Mouse (Mus musculus): ENCODE data around the gene Ttc9. TPM values are rescaled to one million over a fixed set of nuclear protein-coding genes. Genes with fewer than 3 reads are reported as not detected.
A peak's percentile ranks its signal among the peaks of the same experiment; 100 is the strongest.

Gene Ttc9
- polyA plus RNA-seq, 1 experiment from 2014 or later: 20.3 TPM

DNA sequence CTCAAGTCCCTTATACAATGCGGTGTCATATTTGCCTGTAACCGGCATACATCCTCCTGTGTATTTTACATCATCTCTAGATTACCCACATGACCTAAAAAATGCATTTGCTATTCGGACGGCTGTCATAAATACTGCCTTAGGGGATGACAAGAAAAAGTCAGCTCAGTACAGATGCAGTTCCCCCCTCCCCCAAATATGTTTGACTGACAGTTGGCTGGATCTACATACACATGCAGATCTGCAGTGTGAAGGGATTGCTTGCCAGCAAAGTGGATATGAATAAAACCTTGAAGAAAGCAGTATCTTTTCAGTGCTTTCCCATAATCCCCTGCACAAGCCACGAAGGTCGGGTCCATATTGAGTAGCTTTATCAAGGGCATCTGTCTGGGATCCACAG lies 15.8 kb downstream of the Ttc9 start:
- ATAC-seq: peak; percentile 50
- H3K4me3 ChIP-seq (replicated peaks; ENCODE audit: low read length): no peak overlapping the region
- no peaks in the 10 kb centered on the region; the same call in 1 of the 2 replicates for H3K36me3 ChIP-seq (ENCODE audit: control insufficient read depth, insufficient read depth)
- no peak overlapping the region for H3K9ac ChIP-seq (replicated peaks; ENCODE audit: low read depth, low read length)
- no peak overlapping the region for H3K4me2 ChIP-seq (ENCODE audit: low read length)
- H3K9me3 ChIP-seq (ENCODE audit: control insufficient read depth, low read length): peaks cover 2% of the 10 kb centered on the region; the same call in 1 of the 2 replicates
- WGBS: 64% methylated on average over 6 of the region's 6 CpGs
- H3K4me1 ChIP-seq (replicated peaks; ENCODE audit: control insufficient read depth, insufficient read depth, low read length): peaks cover 18% of the 10 kb centered on the region
- H3K27ac ChIP-seq (ENCODE audit: low read length): peak overlapping the region; percentile 66
- H3K27me3 ChIP-seq (replicated peaks; ENCODE audit: control insufficient read depth, insufficient read depth, low read length): no peaks in the 10 kb centered on the region

DNA sequence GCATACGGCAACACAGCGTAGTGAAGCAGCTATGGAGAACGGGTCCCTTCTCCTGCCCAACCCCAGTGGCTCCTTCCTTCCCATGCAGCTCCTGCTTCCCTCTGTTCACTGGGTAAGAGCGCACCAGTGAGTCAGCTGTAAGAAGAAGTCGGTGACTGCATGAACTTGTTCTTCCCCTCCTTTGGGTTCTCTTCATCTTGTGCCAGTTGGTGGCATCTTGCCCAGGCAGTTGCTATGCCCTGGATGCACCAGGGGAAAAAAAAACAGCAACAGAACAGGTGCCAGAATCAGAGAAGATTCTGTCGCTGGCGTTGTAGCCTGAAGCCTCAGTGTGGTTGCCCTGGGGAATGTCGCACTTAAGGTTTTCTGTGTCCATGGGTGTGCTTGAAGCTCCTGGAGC lies 22.3 kb downstream of the Ttc9 start:
- H3K9ac ChIP-seq (replicated peaks; ENCODE audit: low read depth, low read length): no peak overlapping the region
- 0 out of 2 replicates have a peak, but pooled peaks cover 6% of the 10 kb centered on the region for H3K4me1 ChIP-seq (replicated peaks; ENCODE audit: control insufficient read depth, insufficient read depth, low read length)
- H3K4me2 ChIP-seq (ENCODE audit: low read length): no peak overlapping the region
- H3K27ac ChIP-seq (ENCODE audit: low read length): no peak overlapping the region
- no peak overlapping the region for H3K4me3 ChIP-seq (replicated peaks; ENCODE audit: low read length)
- H3K9me3 ChIP-seq (ENCODE audit: control insufficient read depth, low read length): peaks cover 2% of the 10 kb centered on the region; the same call in 1 of the 2 replicates
- H3K27me3 ChIP-seq (replicated peaks; ENCODE audit: control insufficient read depth, insufficient read depth, low read length): no peaks in the 10 kb centered on the region
- no peaks in the 10 kb centered on the region; the same call in 1 of the 2 replicates for H3K36me3 ChIP-seq (ENCODE audit: control insufficient read depth, insufficient read depth)
- ATAC-seq: no peak
- 77% methylated on average over 8 of the region's 8 CpGs for WGBS

DNA sequence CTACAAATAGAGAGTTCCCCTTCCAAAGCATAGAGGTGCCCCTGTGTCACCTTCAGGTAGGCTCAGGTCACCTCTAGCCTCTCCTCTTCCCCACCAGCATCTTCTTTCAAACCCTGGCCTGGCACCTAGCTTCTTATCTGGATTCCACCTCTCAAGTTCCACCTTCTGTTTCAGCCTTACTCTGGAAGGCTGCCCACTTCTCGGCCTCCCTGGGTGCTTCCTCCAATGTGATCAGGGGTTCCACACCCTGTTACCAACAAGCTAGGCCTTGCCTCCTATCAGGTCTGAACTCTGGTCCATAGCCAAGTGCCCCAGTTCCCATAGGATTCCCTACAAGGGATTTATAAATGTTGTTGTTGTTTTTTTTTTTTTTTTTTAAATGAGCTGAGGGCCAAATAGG lies 26.3 kb downstream of the Ttc9 start:
- Histone ChIP-seq H3K4me2 (ENCODE audit: low read length) (no peak overlapping the region), H3K9ac (replicated peaks; ENCODE audit: low read depth, low read length) (no peak overlapping the region), H3K9me3 (ENCODE audit: control insufficient read depth, low read length) (no peaks in the 10 kb centered on the region), H3K27ac (ENCODE audit: low read length) (no peak overlapping the region), H3K4me3 (replicated peaks; ENCODE audit: low read length) (no peak overlapping the region), H3K36me3 (ENCODE audit: control insufficient read depth, insufficient read depth) (0 out of 2 replicates have a peak, but pooled peaks cover 3% of the 10 kb centered on the region), H3K27me3 (replicated peaks; ENCODE audit: control insufficient read depth, insufficient read depth, low read length) (no peaks in the 10 kb centered on the region), H3K4me1 (replicated peaks; ENCODE audit: control insufficient read depth, insufficient read depth, low read length) (0 out of 2 replicates have a peak, but pooled peaks cover 6% of the 10 kb centered on the region)
- ATAC-seq: no peak
- 95% methylated on average over 1 of the region's 1 CpGs for WGBS

DNA sequence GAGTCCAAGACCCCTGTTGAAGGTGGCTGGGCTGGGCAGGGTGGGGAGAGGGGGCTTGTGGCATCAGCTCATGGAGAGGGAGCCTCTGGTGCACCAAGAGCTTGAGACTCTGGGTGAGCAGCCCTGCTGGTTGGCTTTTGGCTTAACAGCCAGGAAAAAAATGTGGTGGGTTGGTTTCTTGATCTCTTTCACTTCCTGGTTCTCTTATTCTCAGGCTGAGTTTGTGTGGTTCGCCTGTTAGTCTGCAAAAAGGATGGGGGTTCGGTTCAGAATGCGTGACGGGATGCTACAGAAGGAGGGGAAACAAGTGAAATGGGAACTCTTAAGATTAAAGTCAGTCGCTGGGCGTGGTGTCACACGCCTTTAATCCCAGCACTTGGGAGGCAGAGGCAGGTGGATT lies 27.0 kb downstream of the Ttc9 start:
- Histone ChIP-seq H3K4me2 (ENCODE audit: low read length) (no peak overlapping the region), H3K9me3 (ENCODE audit: control insufficient read depth, low read length) (no peaks in the 10 kb centered on the region), H3K27ac (ENCODE audit: low read length) (no peak overlapping the region), H3K9ac (replicated peaks; ENCODE audit: low read depth, low read length) (no peak overlapping the region), H3K36me3 (ENCODE audit: control insufficient read depth, insufficient read depth) (0 out of 2 replicates have a peak, but pooled peaks cover 3% of the 10 kb centered on the region), H3K4me3 (replicated peaks; ENCODE audit: low read length) (no peak overlapping the region), H3K27me3 (replicated peaks; ENCODE audit: control insufficient read depth, insufficient read depth, low read length) (no peaks in the 10 kb centered on the region), H3K4me1 (replicated peaks; ENCODE audit: control insufficient read depth, insufficient read depth, low read length) (0 out of 2 replicates have a peak, but pooled peaks cover 6% of the 10 kb centered on the region)
- ATAC-seq: no peak
- WGBS: 92% methylated on average over 7 of the region's 7 CpGs

DNA sequence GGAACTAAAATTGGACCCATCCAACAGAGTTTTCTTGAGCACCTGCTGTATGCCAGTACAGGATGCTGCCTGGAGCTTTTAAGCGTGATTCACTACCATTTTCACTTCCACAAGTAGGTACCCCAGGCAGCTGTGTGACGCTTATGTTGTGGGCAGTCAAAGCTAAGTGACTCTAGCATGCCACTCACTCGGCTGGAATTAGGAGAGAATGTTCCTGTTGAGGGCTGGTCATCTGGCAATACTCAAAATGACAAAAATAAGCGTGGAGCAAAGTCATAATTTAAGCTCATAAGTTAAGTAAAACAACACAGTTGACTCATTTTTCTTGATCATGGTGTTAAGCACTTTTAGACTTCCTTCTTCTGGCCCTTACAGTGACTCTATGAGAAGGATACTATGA lies 31.0 kb downstream of the Ttc9 start:
- Histone ChIP-seq H3K27me3 (replicated peaks; ENCODE audit: control insufficient read depth, insufficient read depth, low read length) (no peaks in the 10 kb centered on the region), H3K4me3 (replicated peaks; ENCODE audit: low read length) (no peak overlapping the region), H3K9me3 (ENCODE audit: control insufficient read depth, low read length) (no peaks in the 10 kb centered on the region), H3K9ac (replicated peaks; ENCODE audit: low read depth, low read length) (no peak overlapping the region), H3K27ac (ENCODE audit: low read length) (no peak overlapping the region), H3K4me2 (ENCODE audit: low read length) (no peak overlapping the region), H3K4me1 (replicated peaks; ENCODE audit: control insufficient read depth, insufficient read depth, low read length) (no peaks in the 10 kb centered on the region), H3K36me3 (ENCODE audit: control insufficient read depth, insufficient read depth) (peaks cover 5% of the 10 kb centered on the region; the same call in 1 of the 2 replicates)
- 91% methylated on average over 4 of the region's 4 CpGs for WGBS
- ATAC-seq: no peak

DNA sequence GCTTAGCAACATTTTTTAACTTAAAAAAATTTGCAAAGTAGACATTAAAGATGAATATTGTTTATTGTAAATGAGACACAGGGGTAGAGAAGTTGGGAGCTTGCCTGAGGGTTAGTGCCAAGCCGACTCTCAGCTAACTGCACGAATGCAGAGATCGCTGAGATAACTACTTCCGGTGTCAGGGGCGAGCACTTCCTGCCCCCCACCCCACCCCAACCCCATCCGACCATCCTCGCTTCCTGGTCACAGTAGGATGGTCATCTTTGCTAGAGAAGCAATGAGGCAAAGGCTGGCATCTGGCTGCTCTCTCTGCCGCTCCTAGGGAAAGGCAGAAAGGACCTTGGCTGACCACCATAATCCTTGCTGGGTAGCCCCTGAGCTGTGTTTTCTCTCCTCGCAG lies 32.1 kb downstream of the Ttc9 start:
- Histone ChIP-seq H3K4me1 (replicated peaks; ENCODE audit: control insufficient read depth, insufficient read depth, low read length) (no peaks in the 10 kb centered on the region), H3K9ac (replicated peaks; ENCODE audit: low read depth, low read length) (no peak overlapping the region), H3K9me3 (ENCODE audit: control insufficient read depth, low read length) (no peaks in the 10 kb centered on the region), H3K36me3 (ENCODE audit: control insufficient read depth, insufficient read depth) (peaks cover 5% of the 10 kb centered on the region; the same call in 1 of the 2 replicates), H3K4me2 (ENCODE audit: low read length) (no peak overlapping the region), H3K27me3 (replicated peaks; ENCODE audit: control insufficient read depth, insufficient read depth, low read length) (no peaks in the 10 kb centered on the region), H3K27ac (ENCODE audit: low read length) (no peak overlapping the region), H3K4me3 (replicated peaks; ENCODE audit: low read length) (no peak overlapping the region)
- no peak for ATAC-seq
- WGBS: 93% methylated on average over 9 of the region's 9 CpGs

DNA sequence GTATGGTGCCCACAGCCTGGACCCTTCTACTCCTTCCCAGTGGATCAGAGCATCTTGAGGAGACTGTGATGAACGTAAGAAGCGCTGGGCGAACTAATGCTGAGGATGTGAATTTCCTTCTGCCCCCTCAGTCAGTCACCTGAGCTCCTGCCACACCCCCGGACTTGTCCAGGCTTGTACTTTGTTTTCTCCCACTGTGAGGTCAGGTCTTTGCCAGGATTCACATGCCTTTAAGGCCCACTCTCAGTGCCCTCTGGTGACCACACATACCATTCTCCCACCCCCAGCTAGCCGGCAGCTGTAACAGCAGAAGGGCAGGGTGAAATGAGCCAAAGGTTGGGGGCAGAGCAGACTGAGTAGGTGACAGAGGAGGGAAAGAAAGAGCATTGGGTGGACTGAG lies 32.9 kb downstream of the Ttc9 start:
- 86% methylated on average over 5 of the region's 5 CpGs for WGBS
- Histone ChIP-seq H3K36me3 (ENCODE audit: control insufficient read depth, insufficient read depth) (peaks cover 5% of the 10 kb centered on the region; the same call in 1 of the 2 replicates), H3K9me3 (ENCODE audit: control insufficient read depth, low read length) (no peaks in the 10 kb centered on the region), H3K27ac (ENCODE audit: low read length) (no peak overlapping the region), H3K4me3 (replicated peaks; ENCODE audit: low read length) (no peak overlapping the region), H3K4me1 (replicated peaks; ENCODE audit: control insufficient read depth, insufficient read depth, low read length) (no peaks in the 10 kb centered on the region), H3K9ac (replicated peaks; ENCODE audit: low read depth, low read length) (no peak overlapping the region), H3K4me2 (ENCODE audit: low read length) (no peak overlapping the region), H3K27me3 (replicated peaks; ENCODE audit: control insufficient read depth, insufficient read depth, low read length) (no peaks in the 10 kb centered on the region)
- ATAC-seq: no peak

DNA sequence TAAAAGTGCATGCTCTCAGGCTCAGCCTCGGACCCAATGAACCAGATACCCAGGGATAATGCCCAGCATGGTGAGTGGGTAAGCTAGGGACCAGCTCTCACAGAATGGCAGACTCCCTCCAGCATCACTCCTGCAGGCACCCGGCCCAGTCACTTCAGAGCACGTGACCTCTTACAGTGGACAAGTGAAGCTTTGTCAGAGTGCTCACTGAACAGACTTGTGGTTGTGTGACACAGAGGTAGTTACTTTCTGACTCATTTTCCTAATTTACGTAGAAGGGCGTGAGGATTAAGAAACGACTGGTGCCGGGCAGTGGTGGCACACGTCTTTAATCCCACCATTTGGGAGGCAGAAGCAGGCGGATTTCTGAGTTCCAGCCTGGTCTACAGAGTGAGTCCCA lies 37.4 kb downstream of the Ttc9 start:
- no peak overlapping the region for H3K27ac ChIP-seq (ENCODE audit: low read length)
- peaks cover 3% of the 10 kb centered on the region; the same call in 1 of the 2 replicates for H3K36me3 ChIP-seq (ENCODE audit: control insufficient read depth, insufficient read depth)
- H3K4me2 ChIP-seq (ENCODE audit: low read length): no peak overlapping the region
- H3K9me3 ChIP-seq (ENCODE audit: control insufficient read depth, low read length): no peaks in the 10 kb centered on the region
- H3K4me1 ChIP-seq (replicated peaks; ENCODE audit: control insufficient read depth, insufficient read depth, low read length): no peaks in the 10 kb centered on the region
- H3K27me3 ChIP-seq (replicated peaks; ENCODE audit: control insufficient read depth, insufficient read depth, low read length): no peaks in the 10 kb centered on the region
- no peak overlapping the region for H3K9ac ChIP-seq (replicated peaks; ENCODE audit: low read depth, low read length)
- ATAC-seq: no peak
- WGBS: 88% methylated on average over 9 of the region's 9 CpGs
- H3K4me3 ChIP-seq (replicated peaks; ENCODE audit: low read length): no peak overlapping the region

DNA sequence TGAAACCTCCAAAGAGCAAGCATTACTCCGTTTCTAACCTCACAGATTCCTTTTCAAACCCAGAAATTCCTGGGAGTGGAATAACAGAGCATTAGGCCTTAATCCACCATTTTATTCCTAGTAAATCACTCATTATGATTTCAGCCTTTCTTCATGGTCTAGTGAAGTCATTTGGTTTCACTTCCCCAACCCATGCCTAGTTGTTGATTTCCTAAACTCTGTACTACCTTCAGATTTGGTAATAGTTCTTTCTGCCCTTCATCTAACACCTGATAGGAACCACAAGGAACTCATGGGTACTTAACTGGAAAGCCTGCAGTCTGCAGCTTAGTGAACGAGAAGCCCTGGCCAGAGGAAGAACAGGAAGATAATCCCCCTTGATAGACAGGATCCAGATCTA lies 44.5 kb downstream of the Ttc9 start:
- no peak overlapping the region for H3K4me2 ChIP-seq (ENCODE audit: low read length)
- 12% methylated on average over 2 of the region's 2 CpGs for WGBS
- H3K27ac ChIP-seq (ENCODE audit: low read length): no peak overlapping the region
- H3K4me1 ChIP-seq (replicated peaks; ENCODE audit: control insufficient read depth, insufficient read depth, low read length): no peaks in the 10 kb centered on the region
- no peaks in the 10 kb centered on the region for H3K36me3 ChIP-seq (ENCODE audit: control insufficient read depth, insufficient read depth)
- no peak overlapping the region for H3K9ac ChIP-seq (replicated peaks; ENCODE audit: low read depth, low read length)
- no peak for ATAC-seq
- H3K4me3 ChIP-seq (replicated peaks; ENCODE audit: low read length): no peak overlapping the region
- no peaks in the 10 kb centered on the region for H3K9me3 ChIP-seq (ENCODE audit: control insufficient read depth, low read length)
- no peaks in the 10 kb centered on the region for H3K27me3 ChIP-seq (replicated peaks; ENCODE audit: control insufficient read depth, insufficient read depth, low read length)

All from forebrain, embryonic 16.5 days (tissue).